Mouse (Mus musculus): ENCODE results near the gene Lrrk2.
"Not testable (repeated sequence)": the region's sequence is repeated elsewhere in the genome, so short reads cannot be mapped to it uniquely, and the experiment has no call there.

Lrrk2 gene

DNA sequence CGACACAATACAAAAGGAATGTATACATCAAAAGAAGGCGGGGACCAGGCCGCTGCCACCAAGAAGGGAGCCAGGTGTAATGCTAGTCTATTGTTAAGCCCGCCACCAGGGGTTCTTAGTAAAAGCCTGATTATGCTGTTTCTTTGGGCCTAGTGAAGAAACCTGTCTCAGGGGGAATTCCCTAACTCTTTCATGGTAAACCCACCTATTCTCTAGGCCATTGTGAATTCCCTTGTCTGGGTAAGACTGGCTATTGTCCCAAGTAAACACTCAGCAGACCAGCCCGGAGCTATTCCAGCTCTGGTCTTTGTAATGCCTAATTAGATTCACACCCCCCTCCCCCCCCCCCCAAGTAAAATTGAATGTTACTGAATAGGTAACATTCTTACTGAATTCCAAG, 191.2 kb downstream of the Lrrk2 start:
- not testable (repeated sequence) for DNase-seq (ENCODE audit: low spot score)
